Mouse (Mus musculus) limb, embryonic 11.5 days (tissue): ENCODE measurements around the gene Abhd2. TPM values are rescaled to one million over a fixed set of nuclear protein-coding genes. Genes with fewer than 3 reads are reported as not detected.
A peak's percentile ranks its signal among the peaks of the same experiment; 100 is the strongest.
"Not testable (repeated sequence)": the region's sequence is repeated elsewhere in the genome, so short reads cannot be mapped to it uniquely, and the experiment has no call there.

Experiments
- ATAC-seq: fragments of 200-750 bp; cut with Nextera tagmentation; 2 replicates; pipeline ENCODE4 v1.8.0; 2017; ENCODE audit warnings: low read depth; ENCODE audit not compliant: insufficient number of reproducible peaks, low FRiP score, low TSS enrichment
- DNase-seq: peaks from one replicate; pipeline ENCODE4 v3.0.0-alpha.2; 2015; ENCODE audit warnings: low spot score
- H3K27ac ChIP-seq: fragments of 300-500 bp; sonication (generic); replicated peaks from 2 replicates; pipeline ENCODE4 v1.5.1; 2014; ENCODE audit warnings: low read depth, mild to moderate bottlenecking, low read length
- H3K27me3 ChIP-seq: fragments of 300-500 bp; sonication (generic); 2 replicates; pipeline ENCODE4 v1.6.1; 2014; ENCODE audit warnings: mild to moderate bottlenecking, low read length, mixed read lengths; ENCODE audit not compliant: control insufficient read depth, insufficient read depth
- H3K36me3 ChIP-seq: fragments of 300-500 bp; sonication (generic); 2 replicates; pipeline ENCODE4 v1.6.1; 2014; ENCODE audit warnings: mild to moderate bottlenecking, low read length, moderate library complexity, mixed read lengths; ENCODE audit not compliant: control insufficient read depth, insufficient read depth
- H3K4me1 ChIP-seq: fragments of 300-500 bp; sonication (generic); 2 replicates; pipeline ENCODE4 v1.6.1; 2014; ENCODE audit warnings: low read length, mixed read lengths; ENCODE audit not compliant: control insufficient read depth, insufficient read depth
- H3K4me2 ChIP-seq: fragments of 300-500 bp; sonication (generic); 2 replicates; pipeline ENCODE4 v1.6.1; 2014; ENCODE audit warnings: low read depth, mild to moderate bottlenecking, moderate library complexity; ENCODE audit not compliant: severe bottlenecking
- H3K4me3 ChIP-seq: fragments of 300-500 bp; sonication (generic); 2 replicates; pipeline ENCODE4 v1.5.1; 2014; ENCODE audit warnings: low read depth, low read length
- H3K9ac ChIP-seq: fragments of 300-500 bp; sonication (generic); 2 replicates; pipeline ENCODE4 v1.6.1; 2014; ENCODE audit warnings: mild to moderate bottlenecking, low read length
- H3K9me3 ChIP-seq: fragments of 300-500 bp; sonication (generic); 2 replicates; pipeline ENCODE4 v1.6.1; 2016; ENCODE audit warnings: low read length; ENCODE audit not compliant: control insufficient read depth
- WGBS: fragments of 180-500 bp; shearing (Covaris S2); extraction: QIAGEN DNeasy Blood & Tissue Kit; methylation state at CpG from one replicate; pipeline ENCODE4 v1.1.7; 2014; 5-methylcytosine and 5-hydroxymethylcytosine counted together
- polyA plus RNA-seq: library from polyadenylated mRNA; unstranded; fragments of >200 nt; fragmentation: Nextera tagmentation; extraction: Ambion mirVana; gene quantifications from 2 replicates; pipeline ENCODE4 v1.2.1, GENCODE M21; 2014

Gene Abhd2
- polyA plus RNA-seq, 1 experiment from 2014 or later = 8.8 TPM

GRCm38 (mm10) chr7:79279376-79280029 lies 6.5 kb downstream of the Abhd2 start:
- ATAC-seq (no peak), DNase-seq (no peak)
- 75% methylated on average over 10 of the region's 10 CpGs for WGBS
- Histone ChIP-seq H3K9ac (peak overlapping the region; percentile 27; the same call in 1 of the 2 replicates), H3K4me2 (no peak overlapping the region), H3K36me3 (no peaks in the 10 kb centered on the region), H3K4me1 (peaks cover 16% of the 10 kb centered on the region), H3K27ac (no peak overlapping the region), H3K4me3 (no peak overlapping the region), H3K27me3 (no peaks in the 10 kb centered on the region), H3K9me3 (no peaks in the 10 kb centered on the region)

- no peaks in the 10 kb centered on the region for H3K27me3 ChIP-seq
- no peak overlapping the region for H3K4me2 ChIP-seq
- H3K27ac ChIP-seq = no peak overlapping the region
- H3K36me3 ChIP-seq = no peaks in the 10 kb centered on the region
- no peak overlapping the region for H3K9ac ChIP-seq
- ATAC-seq (no peak), DNase-seq (no peak)
- no peaks in the 10 kb centered on the region for H3K9me3 ChIP-seq
- H3K4me1 ChIP-seq = peaks cover 8% of the 10 kb centered on the region
- 90% methylated on average over 12 of the region's 12 CpGs for WGBS
- H3K4me3 ChIP-seq = no peak overlapping the region
Measured at GRCm38 (mm10) chr7:79282883-79283670, 10.1 kb downstream of the Abhd2 start.

DNA sequence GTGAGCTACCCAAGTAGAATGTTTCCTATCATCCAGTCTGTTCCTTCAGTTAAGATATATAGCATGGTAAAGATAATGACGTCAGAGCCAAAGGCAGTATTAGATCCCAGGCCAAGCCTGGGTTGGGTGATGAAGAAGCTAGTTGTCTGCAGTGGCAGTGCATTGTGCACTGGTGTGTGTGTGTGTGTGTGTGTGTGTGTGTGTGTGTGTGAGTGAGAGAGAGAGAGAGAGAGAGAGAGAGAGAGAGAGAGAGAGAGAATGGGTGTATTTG lies 10.6 kb downstream of the Abhd2 start:
- not testable (repeated sequence) for H3K9ac ChIP-seq, H3K27ac ChIP-seq, H3K4me1 ChIP-seq, H3K36me3 ChIP-seq, H3K27me3 ChIP-seq, DNase-seq, H3K9me3 ChIP-seq, ATAC-seq, H3K4me3 ChIP-seq, H3K4me2 ChIP-seq
- 68% methylated on average over 1 of the region's 1 CpGs for WGBS

- no peaks in the 10 kb centered on the region for H3K9me3 ChIP-seq
- no peak for ATAC-seq
Measured at GRCm38 (mm10) chr7:79284160-79284888, 11.3 kb downstream of the Abhd2 start.

GRCm38 (mm10) chr7:79284889-79285280 lies 11.9 kb downstream of the Abhd2 start:
- Histone ChIP-seq H3K4me3 (no peak overlapping the region), H3K4me1 (no peaks in the 10 kb centered on the region), H3K27me3 (no peaks in the 10 kb centered on the region), H3K36me3 (no peaks in the 10 kb centered on the region), H3K9ac (no peak overlapping the region), H3K4me2 (no peak overlapping the region), H3K9me3 (no peaks in the 10 kb centered on the region), H3K27ac (no peak overlapping the region)
- 94% methylated on average over 8 of the region's 8 CpGs for WGBS
- no peak for DNase-seq
- no peak for ATAC-seq

More at GRCm38 (mm10) chr7:79284160-79284888, 11.3 kb downstream of the Abhd2 start:
- Histone ChIP-seq H3K9ac (no peak overlapping the region), H3K36me3 (no peaks in the 10 kb centered on the region), H3K4me3 (no peak overlapping the region), H3K27ac (no peak overlapping the region), H3K4me2 (no peak overlapping the region), H3K4me1 (peaks cover 2% of the 10 kb centered on the region), H3K27me3 (no peaks in the 10 kb centered on the region)
- DNase-seq = no peak
- 76% methylated on average over 14 of the region's 14 CpGs for WGBS

GRCm38 (mm10) chr7:79285408-79285807 lies 12.4 kb downstream of the Abhd2 start:
- no peaks in the 10 kb centered on the region for H3K36me3 ChIP-seq

DNA sequence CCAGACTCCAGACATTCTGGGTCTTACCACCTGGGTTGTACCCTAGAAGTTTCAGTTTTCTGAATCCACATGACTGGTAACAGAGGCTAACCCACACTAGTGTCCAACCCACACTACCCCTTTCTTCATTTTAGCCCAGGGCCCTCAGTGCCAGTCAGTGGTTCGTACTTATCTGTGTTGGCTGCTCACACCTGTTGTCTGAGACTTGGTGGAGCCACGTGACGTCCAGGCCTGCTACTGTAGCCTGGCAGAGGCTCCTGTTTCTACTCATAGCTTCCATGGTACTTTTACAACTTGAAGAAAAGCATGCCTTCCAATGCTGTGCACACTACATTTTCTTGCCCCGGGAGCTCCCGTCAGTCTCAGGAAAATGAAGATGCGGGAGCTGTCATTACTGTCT lies 14.2 kb downstream of the Abhd2 start:
- no peaks in the 10 kb centered on the region for H3K9me3 ChIP-seq
- WGBS = 86% methylated on average over 6 of the region's 6 CpGs
- H3K27me3 ChIP-seq = no peaks in the 10 kb centered on the region
- H3K36me3 ChIP-seq = no peaks in the 10 kb centered on the region
- no peak overlapping the region for H3K4me3 ChIP-seq
- no peaks in the 10 kb centered on the region for H3K4me1 ChIP-seq
- H3K9ac ChIP-seq = no peak overlapping the region
- ATAC-seq = no peak
- DNase-seq = no peak
- no peak overlapping the region for H3K27ac ChIP-seq
- H3K4me2 ChIP-seq = no peak overlapping the region

More at GRCm38 (mm10) chr7:79285408-79285807, 12.4 kb downstream of the Abhd2 start:
- no peak overlapping the region for H3K9ac ChIP-seq
- no peak overlapping the region for H3K4me3 ChIP-seq
- no peaks in the 10 kb centered on the region for H3K9me3 ChIP-seq
- no peaks in the 10 kb centered on the region for H3K27me3 ChIP-seq
- H3K27ac ChIP-seq = no peak overlapping the region
- DNase-seq (no peak), ATAC-seq (no peak)
- WGBS = 87% methylated on average over 13 of the region's 13 CpGs
- H3K4me1 ChIP-seq = no peaks in the 10 kb centered on the region
- H3K4me2 ChIP-seq = no peak overlapping the region

- WGBS = 96% methylated on average over 8 of the region's 8 CpGs
- Histone ChIP-seq H3K4me1 (no peaks in the 10 kb centered on the region), H3K27ac (no peak overlapping the region), H3K4me3 (no peak overlapping the region), H3K9ac (no peak overlapping the region), H3K4me2 (no peak overlapping the region), H3K36me3 (no peaks in the 10 kb centered on the region), H3K9me3 (no peaks in the 10 kb centered on the region), H3K27me3 (no peaks in the 10 kb centered on the region)
- ATAC-seq (no peak), DNase-seq (no peak)
Measured at GRCm38 (mm10) chr7:79287928-79288327, 14.9 kb downstream of the Abhd2 start.
